Mouse (Mus musculus): ENCODE measurements around the gene Ilf3.
A peak's percentile ranks its signal among the peaks of the same experiment; 100 is the strongest.

Gene Ilf3

GRCm38 (mm10) chr9:21435777-21436635 is 68.3 kb downstream of the Ilf3 start:
- DNase-seq (ENCODE audit: low read depth in 1 of 2, low spot score in 2 of 2) = peak in 1 of 2 experiments; percentile 34

GRCm38 (mm10) chr9:21437577-21437976 is 69.9 kb downstream of the Ilf3 start:
- DNase-seq (ENCODE audit: low read depth in 1 of 2, low spot score in 2 of 2) = no peak

- DNase-seq (ENCODE audit: low read depth in 1 of 2, low spot score in 2 of 2) = no peak
These were observed 70.5 kb downstream of the Ilf3 start for GRCm38 (mm10) chr9:21438219-21438618.

- no peak for DNase-seq (ENCODE audit: low read depth in 1 of 2, low spot score in 2 of 2)
These were observed 71.8 kb downstream of the Ilf3 start for GRCm38 (mm10) chr9:21439456-21439855.

- DNase-seq (ENCODE audit: low read depth in 1 of 2, low spot score in 2 of 2) = no peak
These were observed 72.2 kb downstream of the Ilf3 start for GRCm38 (mm10) chr9:21439914-21440313.

GRCm38 (mm10) chr9:21440387-21440786 is 72.7 kb downstream of the Ilf3 start:
- DNase-seq (ENCODE audit: low read depth in 1 of 2, low spot score in 2 of 2) = no peak

- DNase-seq (ENCODE audit: low read depth in 1 of 2, low spot score in 2 of 2) = no peak
These were observed 76.2 kb downstream of the Ilf3 start for GRCm38 (mm10) chr9:21443853-21444252.

- DNase-seq (ENCODE audit: low read depth in 1 of 2, low spot score in 2 of 2) = no peak
These were observed 76.9 kb downstream of the Ilf3 start for GRCm38 (mm10) chr9:21444574-21444973.

GRCm38 (mm10) chr9:21445081-21445744 is 77.5 kb downstream of the Ilf3 start:
- DNase-seq (ENCODE audit: low read depth in 1 of 2, low spot score in 2 of 2) = no peak

GRCm38 (mm10) chr9:21447778-21448177 is 80.1 kb downstream of the Ilf3 start:
- no peak for DNase-seq (ENCODE audit: low read depth in 1 of 2, low spot score in 2 of 2)

GRCm38 (mm10) chr9:21449710-21450109 is 82.0 kb downstream of the Ilf3 start:
- DNase-seq (ENCODE audit: low read depth in 1 of 2, low spot score in 2 of 2) = no peak

GRCm38 (mm10) chr9:21450270-21450669 is 82.6 kb downstream of the Ilf3 start:
- no peak for DNase-seq (ENCODE audit: low read depth in 1 of 2, low spot score in 2 of 2)

- DNase-seq (ENCODE audit: low read depth in 1 of 2, low spot score in 2 of 2) = no peak
These were observed 83.7 kb downstream of the Ilf3 start for GRCm38 (mm10) chr9:21451391-21451790.

GRCm38 (mm10) chr9:21451870-21452269 is 84.2 kb downstream of the Ilf3 start:
- no peak for DNase-seq (ENCODE audit: low read depth in 1 of 2, low spot score in 2 of 2)

- DNase-seq (ENCODE audit: low read depth in 1 of 2, low spot score in 2 of 2) = peak in 1 of 2 experiments; percentile 39
These were observed 85.3 kb downstream of the Ilf3 start for GRCm38 (mm10) chr9:21453003-21453402.

- no peak for DNase-seq (ENCODE audit: low read depth in 1 of 2, low spot score in 2 of 2)
These were observed 85.8 kb downstream of the Ilf3 start for GRCm38 (mm10) chr9:21453459-21453858.

GRCm38 (mm10) chr9:21454556-21454955 is 86.9 kb downstream of the Ilf3 start:
- no peak for DNase-seq (ENCODE audit: low read depth in 1 of 2, low spot score in 2 of 2)

Measured in monocyte, adult 2 months (primary cell).